ENCODE assay signal across 7 mouse cellular contexts in genomic region chrX:6399193-6399592, GRCm38 (mm10). TPM values are rescaled to one million over a fixed set of nuclear protein-coding genes. Genes with fewer than 3 reads are reported as not detected.
DNase-seq lines count a peak whose midpoint lies in the region; ATAC-seq and TF ChIP-seq lines count a peak whose summit lies in the region.

No protein-coding gene starts in this region.

- no peaks in the 10 kb centered on the region; the same call in 1 of the 2 replicates for H3K4me1 ChIP-seq in liver, embryonic 11.5 days (replicated peaks; ENCODE audit: control insufficient read depth, insufficient read depth, low read length)
- 0 out of 2 replicates have a peak, but pooled peaks cover 6% of the 10 kb centered on the region for H3K4me1 ChIP-seq in forebrain, embryonic 13.5 days
- H3K4me1 ChIP-seq in limb, embryonic 13.5 days, result peaks cover 10% of the 10 kb centered on the region; the same call in 1 of the 2 replicates
- H3K4me1 ChIP-seq in small intestine, adult 2 months (ENCODE audit: control insufficient read depth, insufficient read depth, insufficient read length, low read length), result peaks cover 3% of the 10 kb centered on the region; the same call in 1 of the 2 replicates

- H3K36me3 ChIP-seq in liver, embryonic 11.5 days (ENCODE audit: control insufficient read depth, insufficient read depth, low read length), result no peaks in the 10 kb centered on the region
- no peaks in the 10 kb centered on the region for H3K36me3 ChIP-seq in forebrain, embryonic 13.5 days (ENCODE audit: poor library complexity, severe bottlenecking)
- H3K36me3 ChIP-seq in limb, embryonic 13.5 days, result no peaks in the 10 kb centered on the region
- H3K36me3 ChIP-seq in small intestine, adult 2 months (ENCODE audit: control insufficient read depth, insufficient read depth, low read length), result no peaks in the 10 kb centered on the region

- 38% methylated on average over 1 of the region's 1 CpGs for WGBS in liver, embryonic 11.5 days
- 41% methylated on average over 1 of the region's 1 CpGs for WGBS in forebrain, embryonic 13.5 days
- 35% methylated on average over 1 of the region's 1 CpGs for WGBS in limb, embryonic 13.5 days
- 56% methylated on average over 1 of the region's 1 CpGs for WGBS in small intestine, adult 2 months

- H3K4me2 ChIP-seq in liver, embryonic 11.5 days, result peak overlapping the region; percentile 76
- peak overlapping the region; percentile 66 for H3K4me2 ChIP-seq in forebrain, embryonic 13.5 days
- peak overlapping the region; percentile 58 for H3K4me2 ChIP-seq in limb, embryonic 13.5 days (replicated peaks)

- peaks cover 4% of the 10 kb centered on the region; the same call in 1 of the 2 replicates for H3K27me3 ChIP-seq in liver, embryonic 11.5 days (replicated peaks; ENCODE audit: control insufficient read depth, insufficient read depth, low read length)
- H3K27me3 ChIP-seq in forebrain, embryonic 13.5 days, result no peaks in the 10 kb centered on the region
- H3K27me3 ChIP-seq in limb, embryonic 13.5 days, result no peaks in the 10 kb centered on the region
- no peaks in the 10 kb centered on the region; the same call in 1 of the 2 replicates for H3K27me3 ChIP-seq in small intestine, adult 2 months (ENCODE audit: control insufficient read depth, insufficient read depth, low read length)

- no peaks in the 10 kb centered on the region for H3K9me3 ChIP-seq in liver, embryonic 11.5 days (ENCODE audit: control insufficient read depth, low read length)
- no peaks in the 10 kb centered on the region for H3K9me3 ChIP-seq in forebrain, embryonic 13.5 days (replicated peaks)
- no peaks in the 10 kb centered on the region for H3K9me3 ChIP-seq in limb, embryonic 13.5 days

- H3K27ac ChIP-seq in liver, embryonic 11.5 days (ENCODE audit: low read depth, low read length), result no peak overlapping the region
- H3K27ac ChIP-seq in forebrain, embryonic 13.5 days, result no peak overlapping the region
- H3K27ac ChIP-seq in limb, embryonic 13.5 days, result peak overlapping the region; percentile 79
- no peak overlapping the region for H3K27ac ChIP-seq in small intestine, adult 2 months (ENCODE audit: insufficient read depth, low read depth, low read length)

- no peak overlapping the region for H3K9ac ChIP-seq in liver, embryonic 11.5 days (ENCODE audit: low read depth, low read length)
- peak overlapping the region; percentile 70 for H3K9ac ChIP-seq in forebrain, embryonic 13.5 days
- peak overlapping the region; percentile 39; the same call in 1 of the 2 replicates for H3K9ac ChIP-seq in limb, embryonic 13.5 days

- no peak for DNase-seq in liver, embryonic 11.5 days (ENCODE audit: low spot score)
- DNase-seq in liver, result no peak
- DNase-seq in urinary bladder, postnatal 4 days (ENCODE audit: low spot score in 2 of 2), result no peak

- peak overlapping the region; percentile 55 for H3K4me3 ChIP-seq in liver, embryonic 11.5 days (ENCODE audit: low read depth, low read length)
- peak overlapping the region; percentile 59 for H3K4me3 ChIP-seq in forebrain, embryonic 13.5 days
- H3K4me3 ChIP-seq in limb, embryonic 13.5 days, result peak overlapping the region; percentile 61
- peak overlapping the region; percentile 76 for H3K4me3 ChIP-seq in small intestine, adult 2 months (ENCODE audit: low read depth, low read length)

- no peak for TF ChIP-seq POLR2A in small intestine, adult 2 months (IDR thresholded peaks at IDR 0.05; ENCODE audit: low read depth, low read length)

- ATAC-seq in liver, embryonic 11.5 days (replicated peaks; ENCODE audit: low FRiP score), result 0 out of 2 replicates have a peak, but pooled peaks have one; percentile 10
- no peak; the same call in 1 of the 2 replicates for ATAC-seq in forebrain, embryonic 13.5 days
- no peak for ATAC-seq in limb, embryonic 13.5 days (ENCODE audit: low FRiP score, low read depth)
- ATAC-seq in activated CD4-positive, CD25-positive, alpha-beta regulatory T cell, adult 4 months, result no peak

- TF ChIP-seq CTCF in small intestine, adult 2 months (IDR thresholded peaks at IDR 0.05; ENCODE audit: extremely low read depth, insufficient read length, insufficient replicate concordance, low read depth, low read length), result no peak

RNA-seq across cellular contexts. Expression of gene Shroom4, which starts 0.5 kb away (rescaled TPM):
- polyA plus RNA-seq in liver, embryonic 11.5 days (2014; fragmentation: Nextera tagmentation; extraction: Ambion mirVana), result 2.8 and 3.0 TPM in 2 replicates
- 1.3 and 1.9 TPM in 2 replicates for polyA plus RNA-seq in forebrain, embryonic 13.5 days (2015; fragmentation: Nextera tagmentation; extraction: Ambion mirVana)
- polyA plus RNA-seq in limb, embryonic 13.5 days (2015; fragmentation: Nextera tagmentation; extraction: Ambion mirVana), result 7.3 and 7.9 TPM in 2 replicates
- polyA plus RNA-seq in small intestine, adult 2 months (2012; rRNA removed), result 0.23 and 0.33 TPM in 2 replicates
- under 1 TPM in 1 of 2 experiments, not detected in 1; 0.09 TPM for polyA plus RNA-seq in activated CD4-positive, CD25-positive, alpha-beta regulatory T cell, adult 4 months (2017; shearing (Covaris generic))
